Mouse (Mus musculus): Measurements from ENCODE around the gene Tep1. TPM values are rescaled to one million over a fixed set of nuclear protein-coding genes. Genes with fewer than 3 reads are reported as not detected.
"Not testable (repeated sequence)": the region's sequence is repeated elsewhere in the genome, so short reads cannot be mapped to it uniquely, and the experiment has no call there.

The Tep1 gene
- total RNA-seq, 2 experiments from 2014 or later = 2.6 to 4.6 TPM

DNA sequence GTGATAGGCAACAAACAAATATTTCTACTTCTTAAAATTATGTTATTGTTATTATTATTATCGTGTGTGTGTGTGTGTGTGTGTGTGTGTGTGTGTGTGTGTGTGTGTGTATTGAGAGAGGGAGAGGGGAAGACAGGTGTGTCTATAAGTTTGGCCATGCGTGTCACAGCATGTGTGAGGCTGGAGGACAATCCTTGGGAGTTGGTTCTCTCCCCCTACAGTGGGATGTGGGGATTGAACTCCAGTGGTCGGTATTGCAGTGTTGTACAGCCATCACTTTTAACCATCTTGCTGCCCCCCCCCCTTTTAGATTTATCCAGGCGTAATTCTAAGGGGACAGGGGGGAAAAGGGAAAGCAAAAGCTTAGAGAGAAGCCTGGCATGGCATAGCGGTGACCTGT, 1.7 kb downstream of the Tep1 start:
- no peak for DNase-seq (ENCODE audit: low spot score in 2 of 2)

DNA sequence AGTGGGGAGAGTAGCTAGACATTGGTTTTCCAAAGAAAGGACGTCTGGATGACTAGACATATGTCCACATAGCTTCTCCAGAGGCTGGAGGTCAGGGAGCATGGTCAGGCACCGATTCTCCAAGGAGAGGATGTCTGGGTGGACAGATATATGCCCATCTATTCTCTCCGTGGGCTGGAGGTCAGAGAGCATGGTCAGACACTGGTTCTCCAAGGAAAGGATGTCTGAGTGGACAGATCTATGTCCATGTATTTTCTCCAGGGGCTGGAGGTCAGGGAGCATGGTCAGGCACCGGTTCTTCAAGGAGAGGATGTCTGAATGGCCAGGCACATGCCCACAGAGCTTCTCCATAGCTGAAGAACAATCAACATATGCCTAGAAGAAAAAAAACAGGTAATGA, 2.1 kb downstream of the Tep1 start:
- DNase-seq (ENCODE audit: low spot score in 2 of 2) = no peak

GRCm38 (mm10) chr14:50866966-50867365, 3.4 kb downstream of the Tep1 start:
- no peak for DNase-seq (ENCODE audit: low spot score in 2 of 2)

DNA sequence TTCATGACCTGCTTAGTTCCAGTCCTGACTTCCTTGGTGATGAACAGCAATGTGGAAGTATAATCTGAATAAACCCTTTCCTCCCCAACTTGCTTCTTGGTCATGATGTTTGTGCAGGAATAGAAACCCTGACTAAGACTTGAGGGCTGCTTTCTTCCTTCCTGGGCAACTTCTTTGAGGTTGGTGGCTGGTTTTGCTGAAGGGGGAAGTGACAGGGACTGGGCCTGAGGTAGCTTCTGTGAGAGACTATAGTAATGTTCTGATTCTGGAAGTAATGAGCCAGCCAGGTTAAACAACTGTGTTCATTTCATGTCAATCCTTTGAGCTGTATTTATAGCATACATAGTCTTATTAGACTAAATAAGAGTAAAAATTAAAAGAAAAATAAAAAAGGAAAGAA, 5.4 kb downstream of the Tep1 start:
- not testable (repeated sequence) for DNase-seq (ENCODE audit: low spot score in 2 of 2)

- DNase-seq (ENCODE audit: low spot score in 2 of 2) = no peak
Measured at GRCm38 (mm10) chr14:50862641-50863040, 7.7 kb downstream of the Tep1 start.

GRCm38 (mm10) chr14:50855788-50856187, 14.6 kb downstream of the Tep1 start:
- no peak for DNase-seq (ENCODE audit: low spot score in 2 of 2)

DNA sequence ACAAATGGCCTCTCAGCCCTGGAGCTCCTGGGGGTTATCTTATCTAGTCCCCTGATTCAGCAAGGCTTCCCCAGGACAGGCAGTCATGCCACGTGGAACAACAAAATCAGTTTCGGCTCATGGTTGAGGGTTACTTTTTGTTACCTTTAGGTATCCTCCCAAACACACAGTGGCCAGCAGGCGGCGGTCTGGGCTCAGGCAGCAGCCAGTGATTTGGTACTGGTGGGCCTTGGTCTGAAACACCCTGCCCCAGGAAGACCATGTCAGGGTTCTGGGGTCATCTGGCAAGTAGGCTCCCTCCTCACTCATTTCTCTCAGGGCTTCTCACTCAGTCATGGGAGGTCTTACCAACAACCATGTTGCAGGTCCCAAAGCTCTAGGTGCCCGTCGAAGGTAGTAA, 33.1 kb downstream of the Tep1 start:
- no peak for DNase-seq (ENCODE audit: low spot score in 2 of 2)

DNA sequence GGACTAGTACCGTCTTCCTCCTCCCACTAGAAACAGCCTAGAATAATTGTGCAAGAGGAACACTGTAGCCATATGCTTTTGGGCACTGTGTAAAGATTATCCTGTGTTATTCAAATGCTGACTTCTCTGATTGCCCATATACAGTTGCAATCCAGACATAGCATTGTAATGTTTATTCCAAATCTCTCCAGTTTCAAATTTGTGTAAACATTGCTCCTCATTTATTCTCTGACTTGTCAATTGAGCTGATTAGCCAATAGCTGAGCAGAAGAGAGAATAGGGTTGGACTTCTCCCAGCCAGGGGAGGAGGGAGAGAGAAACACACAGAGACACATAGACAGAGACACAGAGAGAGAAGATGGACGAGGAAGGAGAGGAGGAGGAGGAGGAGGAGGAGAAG, 35.9 kb downstream of the Tep1 start:
- no peak for DNase-seq (ENCODE audit: low spot score in 2 of 2)

DNA sequence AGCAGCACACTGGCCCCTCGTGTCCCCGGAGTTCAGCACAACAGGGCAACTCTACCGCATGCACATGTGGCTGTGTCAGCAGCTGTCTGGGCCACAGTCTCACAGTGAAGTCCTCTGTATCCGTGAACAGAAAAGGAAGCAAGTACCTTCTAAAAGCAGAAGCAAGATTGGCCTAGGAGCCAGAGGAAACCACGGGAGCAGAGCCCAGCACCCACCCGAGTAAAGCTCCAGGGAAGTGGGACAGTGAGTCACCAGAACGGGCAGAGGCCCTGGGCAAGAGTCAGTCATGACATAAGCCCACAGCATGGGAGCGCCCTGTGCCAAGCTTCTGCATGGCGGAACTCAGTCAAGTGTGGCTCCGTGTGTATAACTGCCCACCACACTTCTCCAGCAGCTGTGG, 36.4 kb downstream of the Tep1 start:
- DNase-seq (ENCODE audit: low spot score in 2 of 2) = no peak

GRCm38 (mm10) chr14:50829878-50830277, 40.5 kb downstream of the Tep1 start:
- no peak for DNase-seq (ENCODE audit: low spot score in 2 of 2)

DNA sequence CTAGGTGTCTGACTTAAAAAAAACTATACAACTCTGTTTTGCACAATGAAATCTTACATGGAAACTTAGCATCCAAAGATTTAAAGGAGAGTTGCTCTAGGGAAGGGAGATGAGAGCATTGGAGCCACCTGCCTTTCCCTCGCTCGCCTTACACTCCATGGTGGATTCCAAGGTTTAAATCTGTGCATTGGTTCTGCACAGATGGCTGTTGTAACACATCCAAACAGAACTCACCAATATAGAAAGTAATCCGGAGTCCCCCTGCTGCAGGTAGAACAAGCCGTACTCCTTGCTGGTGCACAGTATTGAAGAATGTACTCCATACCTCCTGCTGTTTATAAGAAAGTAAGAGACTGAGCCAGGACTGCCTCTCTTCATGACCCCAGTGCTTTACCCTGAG, 43.8 kb downstream of the Tep1 start:
- DNase-seq (ENCODE audit: low spot score in 2 of 2) = peak in 1 of 2 experiments; percentile 11

- DNase-seq (ENCODE audit: low spot score in 2 of 2) = no peak
Measured at GRCm38 (mm10) chr14:50824219-50824618, 46.1 kb downstream of the Tep1 start.

- no peak for DNase-seq (ENCODE audit: low spot score in 2 of 2)
Measured at GRCm38 (mm10) chr14:50823240-50823639, 47.1 kb downstream of the Tep1 start.

GRCm38 (mm10) chr14:50813060-50813459, 57.3 kb downstream of the Tep1 start:
- DNase-seq (ENCODE audit: low spot score in 2 of 2) = no peak

GRCm38 (mm10) chr14:50807487-50808072, 62.8 kb downstream of the Tep1 start, which contains the start of the genes Ccnb1ip1 and Parp2:
Gene Ccnb1ip1, minus strand, starts transcription at chr14:50807732.
Gene Parp2, plus strand, starts transcription at chr14:50807841.
- peak; percentile 98 for DNase-seq (ENCODE audit: low spot score in 2 of 2)

DNA sequence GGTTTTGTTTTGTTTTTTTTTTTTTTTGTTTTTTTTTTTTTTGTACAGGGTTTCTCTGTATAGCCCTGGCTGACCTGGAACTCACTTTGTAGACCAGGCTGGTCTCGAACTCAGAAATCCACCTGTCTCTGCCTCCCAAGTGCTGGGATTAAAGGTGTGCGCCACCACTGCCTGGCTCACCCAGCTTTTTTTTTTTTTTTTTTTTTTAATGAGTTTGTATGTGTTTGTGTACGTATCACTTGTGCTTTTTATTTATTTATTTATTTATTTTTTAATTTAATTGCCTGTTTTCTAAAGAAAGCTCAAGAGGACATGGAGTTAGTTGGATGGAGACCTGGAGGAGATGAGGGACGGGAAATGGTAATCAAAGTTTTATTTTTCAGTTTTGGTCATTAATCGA, 63.9 kb downstream of the Tep1 start:
- DNase-seq (ENCODE audit: low spot score in 2 of 2) = not testable (repeated sequence)

- no peak for DNase-seq (ENCODE audit: low spot score in 2 of 2)
Measured at GRCm38 (mm10) chr14:50804683-50805082, 65.7 kb downstream of the Tep1 start.

- DNase-seq (ENCODE audit: low spot score in 2 of 2) = no peak
Measured at GRCm38 (mm10) chr14:50802843-50803562, 67.4 kb downstream of the Tep1 start.

DNA sequence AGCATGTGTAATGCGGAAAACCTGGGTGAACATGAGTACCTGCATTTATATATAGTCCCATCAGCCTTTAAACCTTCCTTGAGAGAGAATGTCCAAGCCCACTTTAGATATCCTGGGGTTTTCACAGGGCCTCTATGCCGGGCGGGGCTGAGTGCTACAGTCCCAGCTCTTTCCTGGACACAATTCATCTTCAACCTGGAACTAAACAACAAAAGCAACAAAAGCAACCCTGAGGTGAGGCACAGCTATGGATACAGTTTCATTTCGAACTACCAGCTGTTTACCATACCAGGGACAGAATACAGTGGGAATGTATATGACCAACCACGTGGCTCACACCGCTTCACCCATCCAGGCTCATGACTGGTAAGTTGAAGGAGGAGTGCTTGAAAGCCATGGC, 67.9 kb downstream of the Tep1 start:
- no peak for DNase-seq (ENCODE audit: low spot score in 2 of 2)

DNA sequence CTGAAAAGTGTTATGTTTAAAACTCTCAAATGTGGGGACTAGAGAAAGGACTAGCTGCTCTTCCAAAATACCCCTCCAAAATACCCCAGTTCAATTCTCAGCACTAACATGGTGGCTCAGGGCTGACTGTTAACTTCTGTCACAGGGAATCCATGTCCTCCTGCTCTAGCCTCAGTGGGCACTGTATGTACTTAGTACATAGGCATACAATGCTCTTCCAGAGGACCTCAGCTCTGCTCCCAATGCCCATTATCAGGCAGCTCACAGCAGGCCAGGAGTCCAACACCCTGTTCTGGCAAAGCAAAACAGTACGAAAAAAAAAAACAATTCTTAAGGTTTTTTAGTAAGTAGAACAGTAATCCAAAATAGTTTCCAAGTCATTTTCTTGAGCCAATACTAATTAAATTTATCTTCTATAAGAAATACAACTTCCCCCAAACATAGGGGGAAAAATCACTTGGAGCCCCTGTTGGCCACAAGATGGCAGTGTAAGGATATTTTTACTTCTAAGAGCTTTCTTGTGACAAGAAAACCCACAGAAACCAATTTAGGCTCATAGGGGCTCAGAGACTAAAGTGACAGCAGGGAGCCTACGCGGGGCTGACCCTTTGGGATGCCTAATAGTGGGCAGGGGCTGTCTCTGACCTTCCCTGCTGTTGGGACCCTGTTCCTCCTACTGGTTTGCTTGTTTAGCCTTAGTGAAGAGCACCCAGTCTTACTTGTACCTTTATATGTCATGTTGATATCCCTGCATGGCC, 70.7 kb downstream of the Tep1 start:
- DNase-seq (ENCODE audit: low spot score in 2 of 2) = peak; percentile 24 to 27

DNA sequence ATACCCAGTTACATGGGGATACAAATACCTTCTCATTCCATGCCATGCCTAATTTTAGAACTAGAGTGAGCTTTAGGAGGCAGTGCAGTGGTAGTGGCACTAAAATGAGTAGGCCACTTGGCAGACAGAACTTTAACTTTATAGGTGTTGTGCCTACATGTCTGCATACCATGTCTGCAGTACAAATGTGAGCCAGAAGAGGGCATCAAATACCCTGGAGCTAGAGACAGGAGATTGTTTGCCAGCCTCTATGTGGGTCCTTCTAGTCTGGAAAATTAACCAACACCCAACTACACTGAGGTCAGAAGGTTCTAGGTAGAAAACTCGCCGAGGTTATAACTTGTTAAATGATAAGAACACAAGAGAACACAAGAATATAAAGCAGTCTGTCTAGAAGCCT, 71.8 kb downstream of the Tep1 start:
- DNase-seq (ENCODE audit: low spot score in 2 of 2) = no peak

- no peak for DNase-seq (ENCODE audit: low spot score in 2 of 2)
Measured at GRCm38 (mm10) chr14:50796464-50796863, 73.9 kb downstream of the Tep1 start.
